Mouse (Mus musculus): Measurements from ENCODE around the gene Fkbp5. TPM values are rescaled to one million over a fixed set of nuclear protein-coding genes. Genes with fewer than 3 reads are reported as not detected.
A peak's percentile ranks its signal among the peaks of the same experiment; 100 is the strongest.

Gene Fkbp5
- polyA plus RNA-seq, 1 experiment from 2014 or later, result 32.6 TPM

DNA sequence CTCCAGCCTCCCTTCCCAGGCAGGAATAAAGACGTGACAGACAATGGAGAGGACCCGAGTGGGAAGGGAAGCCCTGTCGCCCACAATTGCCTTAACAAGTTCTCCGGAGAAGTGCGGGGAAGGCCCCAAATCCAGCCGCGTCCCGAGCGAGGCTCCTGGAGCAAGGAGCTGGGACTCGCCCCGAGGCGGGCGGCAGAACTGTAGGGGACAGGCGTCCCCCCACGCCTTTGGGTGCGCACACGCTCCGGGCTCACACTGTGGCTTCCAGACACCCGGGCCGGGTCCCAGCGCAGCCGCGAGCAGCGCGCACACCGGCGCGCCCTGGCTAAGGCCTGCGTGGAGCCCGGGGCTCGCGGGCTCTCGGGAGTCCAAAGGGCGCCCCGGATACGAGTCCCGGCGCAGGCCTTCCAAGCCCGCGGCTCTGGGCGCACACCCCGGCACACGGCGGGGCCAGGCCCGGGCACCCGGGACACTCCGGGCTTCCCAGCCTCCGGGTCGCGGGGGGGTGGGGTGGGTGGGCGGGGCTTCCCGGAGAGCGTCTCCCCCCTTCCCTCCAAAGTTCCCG lies 167.3 kb downstream of the Fkbp5 start:
- Histone ChIP-seq H3K4me1 (peaks cover 50% of the 10 kb centered on the region), H3K27ac (peak overlapping the region; percentile 83), H3K9me3 (replicated peaks) (no peaks in the 10 kb centered on the region), H3K36me3 (no peaks in the 10 kb centered on the region), H3K4me3 (peak overlapping the region; percentile 63), H3K27me3 (peaks cover 49% of the 10 kb centered on the region), H3K4me2 (replicated peaks) (peak overlapping the region; percentile 81), H3K9ac (peak overlapping the region; percentile 81)
- peak; percentile 48 for ATAC-seq (ENCODE audit: low FRiP score)
- WGBS, result 0% methylated on average over 51 of the region's 54 CpGs

GRCm38 (mm10) chr17:28349264-28349880 lies 168.0 kb downstream of the Fkbp5 start:
- ATAC-seq (ENCODE audit: low FRiP score), result no peak
- H3K9me3 ChIP-seq (replicated peaks), result no peaks in the 10 kb centered on the region
- peak overlapping the region; percentile 83 for H3K27ac ChIP-seq
- H3K4me1 ChIP-seq, result peaks cover 53% of the 10 kb centered on the region
- peak overlapping the region; percentile 81 for H3K9ac ChIP-seq
- H3K4me2 ChIP-seq (replicated peaks), result peak overlapping the region; percentile 81
- WGBS, result 13% methylated on average over 13 of the region's 13 CpGs
- peak overlapping the region; percentile 63 for H3K4me3 ChIP-seq
- H3K27me3 ChIP-seq, result peaks cover 49% of the 10 kb centered on the region
- no peaks in the 10 kb centered on the region for H3K36me3 ChIP-seq

Small RNA genes lying within 50 kb of the gene (microRNA-seq; reads per million reads assigned to microRNA genes)
- gene Gm25195, result not detected
- gene Mir6969, result not detected

Other genes with a start within 250 kb of the Fkbp5 start
- gene Fance, start 204.0 kb downstream of the Fkbp5 start, polyA plus RNA-seq (2016; fragmentation: Nextera tagmentation; extraction: Ambion mirVana), result 24.7 and 28.3 TPM in 2 replicates
- gene Rpl10a, start 189.1 kb downstream of the Fkbp5 start, polyA plus RNA-seq (2016; fragmentation: Nextera tagmentation; extraction: Ambion mirVana), result 287 and 354 TPM in 2 replicates
- 7.0 and 7.7 TPM in 2 replicates for gene Tead3, start 166.7 kb downstream of the Fkbp5 start, polyA plus RNA-seq (2016; fragmentation: Nextera tagmentation; extraction: Ambion mirVana)
- 5.0 and 6.8 TPM in 2 replicates for gene Tulp1, start 152.3 kb downstream of the Fkbp5 start, polyA plus RNA-seq (2016; fragmentation: Nextera tagmentation; extraction: Ambion mirVana)
- gene Armc12, start 13.3 kb upstream of the Fkbp5 start, polyA plus RNA-seq (2016; fragmentation: Nextera tagmentation; extraction: Ambion mirVana), result not detected in 2 replicates
- gene Clpsl2, start 31.9 kb upstream of the Fkbp5 start, polyA plus RNA-seq (2016; fragmentation: Nextera tagmentation; extraction: Ambion mirVana), result not detected in 2 replicates
- gene Clps, start 43.2 kb upstream of the Fkbp5 start, polyA plus RNA-seq (2016; fragmentation: Nextera tagmentation; extraction: Ambion mirVana), result not detected in 2 replicates
- gene Lhfpl5, start 58.1 kb upstream of the Fkbp5 start, polyA plus RNA-seq (2016; fragmentation: Nextera tagmentation; extraction: Ambion mirVana), result 2.0 and 3.4 TPM in 2 replicates
- 100 and 105 TPM in 2 replicates for gene Srpk1, start 105.2 kb upstream of the Fkbp5 start, polyA plus RNA-seq (2016; fragmentation: Nextera tagmentation; extraction: Ambion mirVana)
- gene Slc26a8, start 172.7 kb upstream of the Fkbp5 start, polyA plus RNA-seq (2016; fragmentation: Nextera tagmentation; extraction: Ambion mirVana), result 0.44 and 0.63 TPM in 2 replicates
- 40.1 and 45.9 TPM in 2 replicates for gene Mapk14, start 173.8 kb upstream of the Fkbp5 start, polyA plus RNA-seq (2016; fragmentation: Nextera tagmentation; extraction: Ambion mirVana)
- 3.2 and 3.5 TPM in 2 replicates for gene AC170998.1, start 208.6 kb upstream of the Fkbp5 start, polyA plus RNA-seq (2016; fragmentation: Nextera tagmentation; extraction: Ambion mirVana)